Mouse (Mus musculus) layer of hippocampus, adult 11-12 months (tissue): ENCODE results near the gene Eef1akmt2.

Experiments
- DNase-seq: peaks from one replicate; pipeline ENCODE4 v3.0.0; 2022; ENCODE audit warnings: low spot score

Eef1akmt2 gene

GRCm38 (mm10) chr7:132852173-132852844 is at the start of gene Eef1akmt2:
Gene Eef1akmt2, minus strand, starts transcription at chr7:132852673.
- peak; percentile 83 for DNase-seq

- no peak for DNase-seq
Observed at GRCm38 (mm10) chr7:132900826-132901531, 48.5 kb upstream of the Eef1akmt2 start.

DNA sequence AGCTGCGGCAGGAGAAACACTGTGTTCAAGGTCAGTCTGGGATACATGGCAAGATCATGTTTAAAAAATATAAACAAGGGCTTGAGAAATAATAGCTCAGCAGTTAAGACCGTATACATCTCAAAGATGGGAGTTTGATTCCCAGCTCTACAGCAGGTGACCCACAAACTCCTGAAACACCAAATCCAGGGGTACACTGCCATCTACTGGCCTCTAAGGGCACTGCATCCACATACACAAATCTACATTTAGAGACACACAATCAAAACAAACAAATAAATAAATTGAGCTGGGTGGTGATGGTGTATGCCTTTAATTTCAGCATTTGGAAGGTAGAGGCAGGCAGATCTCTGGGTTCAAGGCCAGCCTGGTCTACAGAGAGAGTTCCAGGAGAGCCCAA is 45.8 kb upstream of the Eef1akmt2 start:
- no peak for DNase-seq

- DNase-seq = no peak
Observed at GRCm38 (mm10) chr7:132897258-132897657, 44.8 kb upstream of the Eef1akmt2 start.

DNA sequence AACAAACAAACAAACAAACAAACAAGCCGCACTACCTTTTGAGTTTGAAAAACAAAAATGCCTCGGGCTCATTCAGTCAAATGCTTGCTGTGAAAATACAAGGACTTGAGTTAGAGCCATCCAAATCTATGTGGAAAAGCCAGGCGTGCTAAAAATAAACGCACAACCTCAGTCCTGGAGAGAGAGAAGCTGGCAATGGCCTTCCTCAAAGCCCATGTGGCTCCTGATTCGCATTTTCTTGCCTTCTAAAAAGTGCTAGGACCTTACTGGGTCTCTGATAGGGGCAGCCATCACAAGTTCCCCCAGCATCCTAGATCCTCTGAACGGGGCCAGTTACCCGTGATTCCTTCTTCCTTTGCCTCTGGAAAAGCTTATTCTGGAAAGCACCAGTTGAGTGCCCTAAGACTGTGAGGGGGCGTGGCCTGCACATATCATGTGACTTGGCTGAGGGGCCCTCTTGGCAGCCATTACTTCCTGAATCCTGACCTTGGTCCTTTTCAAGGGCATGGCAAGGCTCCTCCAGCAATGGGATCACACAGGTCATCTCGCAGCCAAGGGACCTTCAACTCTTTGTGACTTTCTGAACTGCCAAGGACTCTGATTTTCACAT is 43.8 kb upstream of the Eef1akmt2 start:
- no peak for DNase-seq

DNA sequence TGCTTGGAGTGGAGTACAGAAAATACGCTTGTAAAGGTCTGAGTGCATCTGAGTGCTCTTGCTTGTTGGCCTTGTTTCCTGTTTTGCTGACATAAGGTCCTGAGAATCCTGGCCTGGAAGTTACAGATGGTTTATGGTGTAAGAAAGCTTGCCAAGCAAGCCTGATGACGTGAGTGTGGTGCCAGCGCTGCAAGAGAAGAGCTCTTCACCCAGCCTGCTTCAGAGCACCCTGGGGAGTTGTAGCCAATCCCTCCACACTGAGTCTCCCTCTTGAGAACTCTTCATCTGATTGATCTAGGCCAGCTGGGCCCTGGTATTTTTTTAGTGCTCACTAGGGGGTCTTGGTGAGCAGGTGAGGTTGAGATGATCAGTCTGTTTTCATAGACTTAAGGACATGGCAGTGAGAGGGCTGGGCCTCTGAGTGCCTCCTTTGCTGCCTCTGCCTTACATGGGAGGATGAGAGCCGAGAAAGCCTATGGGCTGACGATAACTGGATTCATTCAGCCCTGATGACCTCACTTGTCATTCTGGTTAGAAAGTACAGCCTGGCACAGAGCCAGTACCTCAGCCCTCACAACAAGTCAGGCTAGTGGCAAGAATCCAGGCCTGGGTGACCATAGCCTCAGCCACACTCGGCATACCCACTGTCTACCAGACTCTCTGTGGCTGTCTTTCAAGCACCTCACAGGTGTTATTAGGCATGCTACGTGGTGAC is 42.5 kb upstream of the Eef1akmt2 start:
- DNase-seq = peak; percentile 28

GRCm38 (mm10) chr7:132893336-132893735 is 40.9 kb upstream of the Eef1akmt2 start:
- no peak for DNase-seq

GRCm38 (mm10) chr7:132892806-132893205 is 40.3 kb upstream of the Eef1akmt2 start:
- no peak for DNase-seq

- DNase-seq = peak; percentile 15
Observed at GRCm38 (mm10) chr7:132892311-132892661, 39.8 kb upstream of the Eef1akmt2 start.

GRCm38 (mm10) chr7:132891561-132892310 is 39.3 kb upstream of the Eef1akmt2 start:
- peak; percentile 32 for DNase-seq

GRCm38 (mm10) chr7:132890201-132890600 is 37.7 kb upstream of the Eef1akmt2 start:
- DNase-seq = no peak

GRCm38 (mm10) chr7:132889691-132890090 is 37.2 kb upstream of the Eef1akmt2 start:
- no peak for DNase-seq

GRCm38 (mm10) chr7:132888518-132889249 is 36.2 kb upstream of the Eef1akmt2 start:
- no peak for DNase-seq

- DNase-seq = no peak
Observed at GRCm38 (mm10) chr7:132888052-132888451, 35.6 kb upstream of the Eef1akmt2 start.

DNA sequence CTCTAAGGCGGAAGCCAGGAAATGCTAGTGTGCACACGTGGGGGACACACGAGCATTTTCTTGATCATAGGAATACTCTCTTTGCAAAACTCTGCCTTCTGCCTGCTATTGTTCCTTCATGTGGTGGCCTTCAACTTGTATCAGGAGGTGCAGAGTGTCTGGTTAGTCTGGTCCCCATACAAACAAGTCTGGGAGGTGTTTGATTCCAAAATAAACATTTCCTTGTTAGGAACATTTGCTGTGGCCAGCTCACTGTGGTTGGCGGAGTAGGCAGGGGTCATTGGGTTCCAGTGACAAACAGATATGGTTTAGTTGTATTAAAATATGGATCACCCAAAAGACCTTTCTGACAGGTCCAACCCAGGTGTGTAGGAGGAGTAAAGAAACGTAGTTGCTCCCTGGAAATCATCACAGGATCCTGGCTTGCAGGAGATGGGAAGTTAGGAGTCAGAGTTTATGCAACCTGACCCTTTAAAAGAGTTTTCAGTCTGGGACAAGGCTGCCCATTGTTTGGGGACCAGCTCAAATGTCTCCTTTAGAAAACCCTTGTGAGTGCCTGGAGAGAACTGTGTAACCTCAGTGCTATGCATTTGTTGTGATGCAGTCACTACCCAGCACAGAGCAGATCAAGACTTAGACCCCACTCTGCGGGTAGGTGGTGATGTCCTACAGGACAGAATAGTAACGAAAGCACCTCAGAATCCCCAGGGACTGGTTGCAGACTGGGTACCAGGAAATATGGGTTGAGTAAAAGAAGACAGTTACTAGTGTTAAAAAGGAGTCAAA is 34.7 kb upstream of the Eef1akmt2 start:
- no peak for DNase-seq

DNA sequence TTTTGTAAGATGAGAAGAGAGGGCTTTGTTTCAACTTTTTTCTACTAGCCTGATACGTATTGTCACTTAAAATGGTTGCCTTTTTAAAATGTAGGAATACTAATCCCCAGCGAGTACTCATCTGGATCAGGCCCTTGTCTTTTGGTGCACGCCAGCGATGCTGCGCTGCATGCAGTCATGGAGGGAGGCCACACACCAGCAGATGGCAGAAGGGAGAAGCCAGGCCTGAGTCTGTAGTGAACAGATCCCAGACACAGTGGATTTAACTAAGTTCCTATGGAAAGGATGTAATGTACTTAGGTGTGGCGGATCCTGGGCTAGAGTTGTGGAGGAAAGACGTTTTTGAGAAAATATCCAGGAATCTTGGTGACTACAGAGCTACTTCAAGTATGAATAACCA is 31.6 kb upstream of the Eef1akmt2 start:
- peak; percentile 22 for DNase-seq

- DNase-seq = no peak
Observed at GRCm38 (mm10) chr7:132882343-132882742, 29.9 kb upstream of the Eef1akmt2 start.

- no peak for DNase-seq
Observed at GRCm38 (mm10) chr7:132880276-132880675, 27.8 kb upstream of the Eef1akmt2 start.

- no peak for DNase-seq
Observed at GRCm38 (mm10) chr7:132875391-132876086, 23.1 kb upstream of the Eef1akmt2 start.

GRCm38 (mm10) chr7:132873043-132873442 is 20.6 kb upstream of the Eef1akmt2 start:
- no peak for DNase-seq
